Mouse (Mus musculus) MEL (cell line): ENCODE measurements around the gene Psma5. TPM values are rescaled to one million over a fixed set of nuclear protein-coding genes. Genes with fewer than 3 reads are reported as not detected.

Experiments
- DNase-seq: peaks from one replicate; pipeline ENCODE4 v3.0.0; 2011; ENCODE audit warnings: low read depth, low spot score
- H3K27ac ChIP-seq: 2 replicates; pipeline ENCODE4 v1.5.1; 2012; ENCODE audit warnings: low read depth, mild to moderate bottlenecking, control low read depth, low read length, moderate library complexity; ENCODE audit not compliant: control insufficient read depth
- H3K27me3 ChIP-seq, 2 experiments: fragments of 150-350 bp in 1 of 2; sonication (generic) in 1 of 2; 2 replicates each; pipeline ENCODE4 v1.6.1; 2012; ENCODE audit warnings: low read length in 2 of 2, mild to moderate bottlenecking in 2 of 2, improper control_type of control experiment in 1 of 2, moderate library complexity in 1 of 2; ENCODE audit not compliant: insufficient read depth in 2 of 2, control insufficient read depth in 1 of 2
- H3K36me3 ChIP-seq, 2 experiments: 2 replicates each; pipeline ENCODE4 v1.6.1; 2012 to 2014; ENCODE audit warnings: low read length in 2 of 2, improper control_type of control experiment in 1 of 2, inconsistent platforms in 1 of 2, mild to moderate bottlenecking in 1 of 2; ENCODE audit not compliant: insufficient read depth in 2 of 2, control insufficient read depth in 1 of 2
- H3K4me1 ChIP-seq, 2 experiments: fragments of 150-350 bp in 1 of 2; sonication (generic) in 1 of 2; 2 replicates each; pipeline ENCODE4 v1.6.1; 2012; ENCODE audit warnings: low read length in 2 of 2, improper control_type of control experiment in 1 of 2, mild to moderate bottlenecking in 1 of 2; ENCODE audit not compliant: insufficient read depth in 2 of 2, control insufficient read depth in 1 of 2
- H3K4me3 ChIP-seq, 2 experiments: fragments of 150-350 bp in 1 of 2; sonication (generic) in 1 of 2; 2 replicates each; pipeline ENCODE4 v1.5.1; 2012; ENCODE audit warnings: low read depth in 2 of 2, low read length in 2 of 2, mild to moderate bottlenecking in 2 of 2, moderate library complexity in 2 of 2, control low read depth in 1 of 2, improper control_type of control experiment in 1 of 2; ENCODE audit not compliant: control insufficient read depth in 1 of 2, insufficient read depth in 1 of 2
- H3K79me2 ChIP-seq: 2 replicates; pipeline ENCODE4 v1.6.1; 2012; ENCODE audit warnings: mild to moderate bottlenecking, low read length, moderate library complexity; ENCODE audit not compliant: control insufficient read depth, poor library complexity, insufficient read depth
- H3K9ac ChIP-seq: 2 replicates; pipeline ENCODE4 v1.6.1; 2012; ENCODE audit warnings: low read depth, mild to moderate bottlenecking, control low read depth, low read length, moderate library complexity; ENCODE audit not compliant: control insufficient read depth, poor library complexity, severe bottlenecking
- H3K9me3 ChIP-seq: fragments of 150-350 bp; sonication (generic); replicated peaks from 2 replicates; pipeline ENCODE4 v1.6.1; 2012; ENCODE audit warnings: mild to moderate bottlenecking, low read length, improper control_type of control experiment, moderate library complexity; ENCODE audit not compliant: insufficient read depth
- CHD1 ChIP-seq: IDR thresholded peaks from 2 replicates; pipeline ENCODE4 v1.6.1; 2012; ENCODE audit warnings: low read depth, mild to moderate bottlenecking, inconsistent platforms, low read length, improper control_type of control experiment
- CTCF ChIP-seq, 3 experiments: IDR thresholded peaks in 2 of 3; conservative IDR thresholded peaks in 1 of 3; 2 replicates each; pipeline ENCODE4 v1.5.1; 2011 to 2012; ENCODE audit warnings: low read length in 3 of 3, low read depth in 2 of 3, mild to moderate bottlenecking in 2 of 3, improper control_type of control experiment in 1 of 3, inconsistent platforms in 1 of 3, mixed read lengths in 1 of 3, moderate library complexity in 1 of 3; ENCODE audit not compliant: control insufficient read depth in 1 of 3, insufficient read depth in 1 of 3, poor library complexity in 1 of 3, severe bottlenecking in 1 of 3
- ELF1 ChIP-seq: IDR thresholded peaks from 2 replicates; pipeline ENCODE4 v1.6.1; 2014; ENCODE audit warnings: low read depth, mild to moderate bottlenecking, inconsistent platforms, low read length, improper control_type of control experiment, moderate library complexity
- ETS1 ChIP-seq: IDR thresholded peaks from 2 replicates; pipeline ENCODE4 v1.6.1; 2012; ENCODE audit warnings: low read depth, mild to moderate bottlenecking, inconsistent platforms, low read length, improper control_type of control experiment, moderate library complexity
- HCFC1 ChIP-seq: IDR thresholded peaks from 2 replicates; pipeline ENCODE4 v1.6.1; 2012; ENCODE audit warnings: low read depth, mild to moderate bottlenecking, inconsistent platforms, low read length, improper control_type of control experiment, moderate library complexity
- MYB ChIP-seq: IDR thresholded peaks from 2 replicates; pipeline ENCODE4 v1.6.1; 2011; ENCODE audit warnings: mild to moderate bottlenecking, low read depth, low read length, improper control_type of control experiment
- SIN3A ChIP-seq: IDR thresholded peaks from 2 replicates; pipeline ENCODE4 v1.6.1; 2012; ENCODE audit warnings: low read length, improper control_type of control experiment, inconsistent platforms
- UBTF ChIP-seq: IDR thresholded peaks from 2 replicates; pipeline ENCODE4 v1.6.1; 2012; ENCODE audit warnings: low read depth, mild to moderate bottlenecking, inconsistent platforms, low read length, improper control_type of control experiment, moderate library complexity, borderline replicate concordance; ENCODE audit not compliant: insufficient read depth
- USF2 ChIP-seq, 2 experiments: IDR thresholded peaks; 2 replicates each; pipeline ENCODE4 v1.6.1; 2011 to 2012; ENCODE audit warnings: improper control_type of control experiment in 2 of 2, low read length in 2 of 2, borderline replicate concordance in 1 of 2, inconsistent platforms in 1 of 2, low read depth in 1 of 2, mild to moderate bottlenecking in 1 of 2; ENCODE audit not compliant: insufficient read depth in 1 of 2
- ZNF384 ChIP-seq: IDR thresholded peaks from 2 replicates; pipeline ENCODE4 v1.6.1; 2012; ENCODE audit warnings: low read depth, mild to moderate bottlenecking, inconsistent platforms, low read length, improper control_type of control experiment
- polyA plus RNA-seq, 2 experiments: library from polyadenylated mRNA; stranded (reverse) in 1 of 2; unstranded in 1 of 2; fragments of >175 nt in 1 of 2; fragments of >200 nt in 1 of 2; gene quantifications; 2 replicates each; pipeline versions ENCODE4 v1.2.1 to v1.2.4; 2012; ENCODE audit warnings: low replicate concordance in 2 of 2, low read depth in 1 of 2; ENCODE audit not compliant: insufficient read length in 2 of 2, insufficient read depth in 1 of 2, missing spikeins in 1 of 2
- total RNA-seq: library from RNA; depleted of rRNA; stranded (reverse); fragments of 300-350 nt; gene quantifications from 2 replicates; pipeline ENCODE4 v1.2.3, GENCODE M21; 2012

The Psma5 gene
- total and polyA plus RNA-seq, 3 experiments = 353 to 429 TPM; not detected in 1

DNA sequence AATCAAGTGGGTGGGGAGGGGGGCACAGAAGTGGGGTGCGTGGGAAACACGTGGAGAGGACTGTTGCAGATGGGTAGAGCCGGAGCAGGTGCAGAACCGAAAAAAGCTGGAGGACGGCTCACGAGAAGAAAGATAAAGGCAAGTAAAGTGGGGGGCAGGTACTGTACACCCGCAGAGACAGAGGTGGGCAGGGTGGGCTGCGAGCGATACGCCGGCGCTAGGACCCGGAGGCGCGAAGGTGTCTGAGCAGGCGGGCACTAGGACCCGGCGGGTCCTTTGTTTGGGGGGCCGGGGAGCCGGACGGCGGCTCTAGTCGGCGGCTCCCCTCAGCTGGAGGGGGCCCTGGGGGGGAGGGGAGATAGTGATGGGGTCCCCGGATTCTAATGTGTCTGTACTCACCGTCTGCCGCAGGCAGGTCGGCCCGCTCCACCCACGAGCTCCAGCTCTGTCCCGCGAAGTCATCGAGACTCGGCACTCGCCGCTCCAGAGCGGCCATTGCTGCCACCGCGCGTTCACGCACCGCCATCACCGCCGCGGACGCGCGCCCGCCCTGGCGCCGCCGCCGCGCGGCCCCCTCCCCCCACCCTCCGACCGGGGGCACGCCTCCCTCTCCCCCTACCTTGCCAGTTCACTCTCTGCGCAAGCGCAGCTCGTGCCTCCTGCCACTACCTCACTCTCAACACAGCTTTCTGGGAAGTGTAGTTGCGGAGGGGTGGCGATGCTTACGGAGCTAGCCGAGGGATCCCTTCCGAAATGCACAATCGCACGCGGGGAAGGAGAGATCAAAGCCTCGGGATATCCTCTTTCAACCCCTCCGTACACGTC lies 46.6 kb upstream of the Psma5 start (continued):
- TF ChIP-seq USF2 (IDR thresholded peaks at IDR 0.05; ENCODE audit: borderline replicate concordance in 1 of 2, insufficient read depth in 1 of 2, low read depth in 1 of 2, low read length in 2 of 2) = no peak
- peak; percentile 69 for TF ChIP-seq ELF1
- TF ChIP-seq CHD1 = no peak
- TF ChIP-seq, all 39 proteins: peak for 16

DNA sequence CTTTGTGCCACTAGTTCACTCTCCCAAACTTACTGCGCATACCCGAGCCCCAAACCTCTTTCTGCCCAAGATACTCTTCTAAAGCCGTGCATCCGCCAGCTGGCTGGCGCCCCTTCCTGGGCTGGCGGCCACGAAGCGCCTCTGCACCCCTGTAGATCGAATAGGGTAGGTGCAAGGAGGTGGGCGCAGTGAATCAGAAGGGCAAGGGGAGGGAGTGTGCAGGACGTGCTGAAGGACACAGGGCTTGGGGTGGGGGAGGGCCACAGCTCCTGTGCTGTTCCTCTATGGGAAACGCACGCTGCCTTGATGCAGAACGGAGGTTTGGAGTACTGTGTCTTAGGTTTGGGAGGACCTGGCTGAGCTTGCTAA lies 46.0 kb upstream of the Psma5 start, which contains the start of gene Atxn7l2:
TSS of gene Atxn7l2 (minus strand) at position 164 of the 369 bp plus-strand sequence.
- Histone ChIP-seq H3K9me3 (no peaks in the 10 kb centered on the region), H3K4me1 (peaks cover 2 to 9% of the 10 kb centered on the region in 2 experiments; a peak in 2 of 4 replicates), H3K79me2 (peaks cover 8% of the 10 kb centered on the region), H3K27ac (peak within 1 kb of the TSS; percentile 78)
- DNase-seq = peak; percentile 86
- peak; percentile 26; the same call in 1 of the 2 replicates for TF ChIP-seq HCFC1
- 0 out of 2 replicates have a peak, but pooled peaks have one; percentile 2 for TF ChIP-seq ETS1
- TF ChIP-seq CTCF (IDR thresholded peaks at IDR 0.05 in 2 of 3, conservative IDR thresholded peaks at IDR 0.05 in 1 of 3; ENCODE audit: control insufficient read depth in 1 of 3, insufficient read depth in 1 of 3, low read depth in 2 of 3, low read length in 3 of 3, poor library complexity in 1 of 3, severe bottlenecking in 1 of 3) = peak in 2 of 3 experiments; percentile 34 to 45; a peak in 4 of 6 replicates
- TF ChIP-seq ZNF384 = no peak
- no peak for TF ChIP-seq MYB
- TF ChIP-seq, all 39 proteins: peak for 3
- H3K9ac ChIP-seq = peak within 1 kb of the TSS; percentile 93
- H3K36me3 ChIP-seq = peaks cover 0 to 8% of the 10 kb centered on the region in 2 experiments; a peak in 2 of 4 replicates
- H3K27me3 ChIP-seq = no peaks in the 10 kb centered on the region
- peak within 1 kb of the TSS; percentile 78 to 93 for H3K4me3 ChIP-seq

DNA sequence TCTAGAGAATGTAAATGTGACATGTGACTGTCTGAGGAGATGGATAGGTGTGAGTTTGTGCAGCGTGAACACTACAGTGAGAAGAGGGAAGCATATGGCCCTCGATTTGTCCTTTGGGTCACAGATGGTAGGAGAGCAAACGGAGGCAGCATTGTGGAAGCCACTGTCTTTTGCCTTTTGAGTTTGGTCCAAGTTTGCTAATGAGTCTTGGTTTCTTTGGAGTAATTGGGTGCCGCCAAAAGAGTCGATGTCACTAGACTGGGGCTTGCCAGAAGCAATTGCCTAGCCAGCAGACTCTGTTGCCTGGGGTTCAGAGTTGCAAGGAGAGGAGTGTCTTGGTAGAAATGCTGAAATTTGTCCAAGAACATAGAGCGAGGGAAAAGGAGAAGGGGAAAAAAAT lies 44.9 kb upstream of the Psma5 start:
- Histone ChIP-seq H3K9ac (no peak overlapping the region), H3K4me3 (no peak overlapping the region), H3K36me3 (peaks cover 0 to 8% of the 10 kb centered on the region in 2 experiments; a peak in 2 of 4 replicates), H3K27me3 (peaks cover 0 to 1% of the 10 kb centered on the region in 2 experiments; a peak in 1 of 4 replicates)
- TF ChIP-seq UBTF (no peak), SIN3A (no peak)
- TF ChIP-seq, all 39 proteins: peak for 0
- Histone ChIP-seq H3K9me3 (no peaks in the 10 kb centered on the region), H3K4me1 (peaks cover 2 to 9% of the 10 kb centered on the region in 2 experiments; a peak in 2 of 4 replicates), H3K27ac (no peak overlapping the region), H3K79me2 (peaks cover 8% of the 10 kb centered on the region)
- no peak for DNase-seq
